20 mouse cellular contexts compared by ENCODE assay signal in genomic region chr15:9089136-9089720, GRCm38 (mm10). TPM values are rescaled to one million over a fixed set of nuclear protein-coding genes. Genes with fewer than 3 reads are reported as not detected.
DNase-seq lines count a peak whose midpoint lies in the region; ATAC-seq and TF ChIP-seq lines count a peak whose summit lies in the region.
"Had no signal": no experiment of that assay in that cellular context is flagged by ENCODE, and none has a peak within 500 bp of the region (broad histone marks: within the 10 kb centered on the region; RNA-seq: fewer than 3 reads in every experiment).

No protein-coding gene starts in this region.

- H3K9ac ChIP-seq in heart, postnatal 0 days (replicated peaks; ENCODE audit: low read depth, low read length), result no peak overlapping the region
- no peak overlapping the region for H3K9ac ChIP-seq in lung, embryonic 14.5 days
- H3K9ac ChIP-seq in lung, postnatal 0 days (replicated peaks; ENCODE audit: low read depth), result no peak overlapping the region
- H3K9ac ChIP-seq in intestine, embryonic 14.5 days (ENCODE audit: low read length), result no peak overlapping the region
- 0 out of 2 replicates have a peak overlapping the region, but pooled peaks have one; percentile 16 for H3K9ac ChIP-seq in liver, postnatal 0 days (replicated peaks)
- H3K9ac ChIP-seq: forebrain, postnatal 0 days; heart, embryonic 15.5 days; limb, embryonic 15.5 days had no signal

- no peak for TF ChIP-seq EP300 in heart, postnatal 0 days (IDR thresholded peaks at IDR 0.05; ENCODE audit: low read depth)
- TF ChIP-seq EP300 in lung, postnatal 0 days (IDR thresholded peaks at IDR 0.05), result no peak
- no peak for TF ChIP-seq EP300 in liver, postnatal 0 days (IDR thresholded peaks at IDR 0.05; ENCODE audit: low read depth)

- no peak overlapping the region for H3K4me3 ChIP-seq in heart, postnatal 0 days (ENCODE audit: low read depth, low read length)
- H3K4me3 ChIP-seq in lung, embryonic 14.5 days (ENCODE audit: low read depth, low read length), result no peak overlapping the region
- no peak overlapping the region for H3K4me3 ChIP-seq in lung, postnatal 0 days (ENCODE audit: low read depth, low read length)
- H3K4me3 ChIP-seq in intestine, embryonic 14.5 days (ENCODE audit: low read depth, low read length), result no peak overlapping the region
- H3K4me3 ChIP-seq in liver, postnatal 0 days (ENCODE audit: low read depth, low read length), result no peak overlapping the region
- H3K4me3 ChIP-seq: forebrain, embryonic 10.5 days; heart, embryonic 15.5 days; hindbrain, embryonic 10.5 days; limb, embryonic 15.5 days had no signal

- DNase-seq in heart, postnatal 0 days (ENCODE audit: low spot score), result no peak
- no peak for DNase-seq in heart, adult 9 months (ENCODE audit: low spot score in 2 of 2)
- DNase-seq in lung, embryonic 14.5 days, result no peak
- DNase-seq in lung, postnatal 0 days (ENCODE audit: low spot score), result no peak
- no peak for DNase-seq in intestine, embryonic 14.5 days (ENCODE audit: low spot score)
- DNase-seq in liver, postnatal 0 days, result no peak
- no peak for DNase-seq in spleen, adult 12 weeks (ENCODE audit: low spot score)
- no peak for DNase-seq in cerebellum, adult 8-10 months
- DNase-seq: adrenal gland, adult 2 months; B cell, adult 2 months; cerebellum, adult 9-10 months; forebrain, postnatal 0 days; kidney, adult 9 months; lung, postnatal 10 days; right cerebral cortex, postnatal 25 days; thymus, postnatal 4 days had no signal

- TF ChIP-seq CTCF in heart, postnatal 0 days (IDR thresholded peaks at IDR 0.05; ENCODE audit: low read depth), result no peak
- no peak for TF ChIP-seq CTCF in lung, embryonic 14.5 days (IDR thresholded peaks at IDR 0.05; ENCODE audit: low read depth)
- TF ChIP-seq CTCF in lung, postnatal 0 days (IDR thresholded peaks at IDR 0.05), result no peak
- TF ChIP-seq CTCF in liver, postnatal 0 days (IDR thresholded peaks at IDR 0.05; ENCODE audit: low read depth), result no peak

- H3K9me3 ChIP-seq in heart, postnatal 0 days (replicated peaks; ENCODE audit: control insufficient read depth, low read length), result no peaks in the 10 kb centered on the region
- no peaks in the 10 kb centered on the region for H3K9me3 ChIP-seq in lung, embryonic 14.5 days (ENCODE audit: low read depth, low read length)
- H3K9me3 ChIP-seq in lung, postnatal 0 days (ENCODE audit: low read length), result no peaks in the 10 kb centered on the region
- no peaks in the 10 kb centered on the region for H3K9me3 ChIP-seq in intestine, embryonic 14.5 days (ENCODE audit: control insufficient read depth, low read length)
- no peaks in the 10 kb centered on the region for H3K9me3 ChIP-seq in liver, postnatal 0 days (ENCODE audit: low read length)
- H3K9me3 ChIP-seq: forebrain, embryonic 10.5 days; heart, embryonic 15.5 days; hindbrain, embryonic 10.5 days; limb, embryonic 15.5 days had no signal

- ATAC-seq in heart, postnatal 0 days (ENCODE audit: insufficient read depth, low read depth), result no peak
- no peak for ATAC-seq in lung, embryonic 14.5 days (ENCODE audit: insufficient read depth)
- ATAC-seq in lung, postnatal 0 days, result no peak
- peak; percentile 70 for ATAC-seq in intestine, embryonic 14.5 days (replicated peaks; ENCODE audit: low FRiP score, low TSS enrichment, low read depth)
- no peak for ATAC-seq in liver, postnatal 0 days

- H3K4me2 ChIP-seq in heart, postnatal 0 days (ENCODE audit: low read depth, low read length), result no peak overlapping the region
- H3K4me2 ChIP-seq in lung, embryonic 14.5 days, result no peak overlapping the region
- H3K4me2 ChIP-seq in lung, postnatal 0 days (replicated peaks; ENCODE audit: low read depth, low read length), result no peak overlapping the region
- no peak overlapping the region for H3K4me2 ChIP-seq in intestine, embryonic 14.5 days (ENCODE audit: low read length)
- no peak overlapping the region for H3K4me2 ChIP-seq in liver, postnatal 0 days (ENCODE audit: low read depth, low read length)
- H3K4me2 ChIP-seq: heart, embryonic 15.5 days; limb, embryonic 15.5 days had no signal

- H3K27ac ChIP-seq in heart, postnatal 0 days (ENCODE audit: low read depth), result peak overlapping the region; percentile 20; the same call in 1 of the 2 replicates
- 0 out of 2 replicates have a peak overlapping the region, but pooled peaks have one; percentile 6 for H3K27ac ChIP-seq in lung, embryonic 14.5 days (ENCODE audit: low read depth)
- H3K27ac ChIP-seq in lung, postnatal 0 days (ENCODE audit: low read length), result no peak overlapping the region
- H3K27ac ChIP-seq in intestine, embryonic 14.5 days (ENCODE audit: low read depth), result peak overlapping the region; percentile 57
- no peak overlapping the region for H3K27ac ChIP-seq in liver, postnatal 0 days (ENCODE audit: low read depth)
- H3K27ac ChIP-seq: forebrain, embryonic 10.5 days; heart, embryonic 15.5 days; hindbrain, embryonic 10.5 days; limb, embryonic 15.5 days had no signal

- no peaks in the 10 kb centered on the region for H3K27me3 ChIP-seq in heart, postnatal 0 days (ENCODE audit: control insufficient read depth, insufficient read depth, low read length)
- no peaks in the 10 kb centered on the region for H3K27me3 ChIP-seq in lung, embryonic 14.5 days (ENCODE audit: insufficient read depth, low read length)
- no peaks in the 10 kb centered on the region for H3K27me3 ChIP-seq in lung, postnatal 0 days (replicated peaks; ENCODE audit: insufficient read depth, low read length)
- no peaks in the 10 kb centered on the region for H3K27me3 ChIP-seq in intestine, embryonic 14.5 days (replicated peaks; ENCODE audit: control insufficient read depth, insufficient read depth, low read length)
- H3K27me3 ChIP-seq in liver, postnatal 0 days (ENCODE audit: insufficient read depth, low read length), result no peaks in the 10 kb centered on the region
- H3K27me3 ChIP-seq: heart, embryonic 15.5 days; limb, embryonic 15.5 days had no signal

- H3K4me1 ChIP-seq in heart, postnatal 0 days (ENCODE audit: control insufficient read depth, insufficient read depth), result peaks cover 4% of the 10 kb centered on the region; the same call in 1 of the 2 replicates
- no peaks in the 10 kb centered on the region; the same call in 1 of the 2 replicates for H3K4me1 ChIP-seq in lung, embryonic 14.5 days (ENCODE audit: insufficient read depth)
- 0 out of 2 replicates have a peak, but pooled peaks cover 6% of the 10 kb centered on the region for H3K4me1 ChIP-seq in lung, postnatal 0 days (ENCODE audit: insufficient read depth, low read depth, low read length)
- peaks cover 7% of the 10 kb centered on the region for H3K4me1 ChIP-seq in intestine, embryonic 14.5 days (replicated peaks; ENCODE audit: control insufficient read depth, insufficient read depth, low read length)
- peaks cover 10% of the 10 kb centered on the region for H3K4me1 ChIP-seq in liver, postnatal 0 days (ENCODE audit: insufficient read depth)
- H3K4me1 ChIP-seq: limb, embryonic 15.5 days had no signal

- H3K36me3 ChIP-seq in heart, postnatal 0 days (replicated peaks; ENCODE audit: control insufficient read depth, insufficient read depth, low read length), result peaks cover 30% of the 10 kb centered on the region
- peaks cover 49% of the 10 kb centered on the region for H3K36me3 ChIP-seq in lung, embryonic 14.5 days (ENCODE audit: insufficient read depth)
- no peaks in the 10 kb centered on the region for H3K36me3 ChIP-seq in lung, postnatal 0 days (ENCODE audit: insufficient read depth, low read length)
- H3K36me3 ChIP-seq in intestine, embryonic 14.5 days (ENCODE audit: control insufficient read depth, insufficient read depth, low read length), result peaks cover 41% of the 10 kb centered on the region
- H3K36me3 ChIP-seq in liver, postnatal 0 days (replicated peaks; ENCODE audit: insufficient read depth, low read length), result peaks cover 72% of the 10 kb centered on the region

- WGBS in heart, postnatal 0 days, result 33% methylated on average over 2 of the region's 2 CpGs
- WGBS in lung, embryonic 14.5 days, result 16% methylated on average over 2 of the region's 2 CpGs
- WGBS in lung, postnatal 0 days, result 9% methylated on average over 2 of the region's 2 CpGs
- WGBS in intestine, embryonic 14.5 days, result 55% methylated on average over 2 of the region's 2 CpGs
- 56% methylated on average over 2 of the region's 2 CpGs for WGBS in liver, postnatal 0 days (ENCODE audit: insufficient replicate concordance)

RNA-seq across cellular contexts. Expression of gene Nadk2, which starts 18.2 kb away (rescaled TPM):
- 41.6 and 77.7 TPM in 2 replicates for total RNA-seq in heart, postnatal 0 days (2014; rRNA removed; ENCODE audit: low replicate concordance)
- 33.4 and 33.8 TPM in 2 replicates for polyA plus RNA-seq in heart, postnatal 0 days (2015; fragmentation: Nextera tagmentation; extraction: Ambion mirVana)
- 38.6 and 42.1 TPM in 2 replicates for polyA plus RNA-seq in lung, embryonic 14.5 days (2014; fragmentation: Nextera tagmentation; extraction: Ambion mirVana)
- polyA plus RNA-seq in lung, postnatal 0 days (2015; fragmentation: Nextera tagmentation; extraction: Ambion mirVana), result 20.0 and 21.9 TPM in 2 replicates
- polyA plus RNA-seq in intestine, embryonic 14.5 days (2014; fragmentation: Nextera tagmentation; extraction: Ambion mirVana), result 44.6 and 46.5 TPM in 2 replicates
- polyA plus RNA-seq in liver, postnatal 0 days (2015; fragmentation: Nextera tagmentation; extraction: Ambion mirVana), result 57.6 and 59.0 TPM in 2 replicates

RNA-seq across cellular contexts. Expression of gene Lmbrd2, which starts 51.1 kb away (rescaled TPM):
- total RNA-seq in heart, postnatal 0 days (2014; rRNA removed; ENCODE audit: low replicate concordance), result 14.8 and 28.5 TPM in 2 replicates
- 1.3 TPM in 2 replicates for polyA plus RNA-seq in heart, postnatal 0 days (2015; fragmentation: Nextera tagmentation; extraction: Ambion mirVana)
- polyA plus RNA-seq in lung, embryonic 14.5 days (2014; fragmentation: Nextera tagmentation; extraction: Ambion mirVana), result 3.4 and 3.5 TPM in 2 replicates
- 2.1 and 2.4 TPM in 2 replicates for polyA plus RNA-seq in lung, postnatal 0 days (2015; fragmentation: Nextera tagmentation; extraction: Ambion mirVana)
- polyA plus RNA-seq in intestine, embryonic 14.5 days (2014; fragmentation: Nextera tagmentation; extraction: Ambion mirVana), result 4.6 and 4.9 TPM in 2 replicates
- polyA plus RNA-seq in liver, postnatal 0 days (2015; fragmentation: Nextera tagmentation; extraction: Ambion mirVana), result 1.5 and 1.8 TPM in 2 replicates

Comparison
In these comparisons a context has a peak if more than half of its experiments do, and no peak if none do; other contexts are left out.
1. H3K27ac ChIP-seq: peak in heart, postnatal 0 days (single experiment), lung, embryonic 14.5 days (single experiment) and intestine, embryonic 14.5 days (single experiment); none in lung, postnatal 0 days (single experiment) and liver, postnatal 0 days (single experiment).